8 mouse cellular contexts compared by ENCODE assay signal in genomic region chr11:4636782-4637342, GRCm38 (mm10). TPM values are rescaled to one million over a fixed set of nuclear protein-coding genes. Genes with fewer than 3 reads are reported as not detected.
DNase-seq lines count a peak whose midpoint lies in the region; ATAC-seq lines count a peak whose summit lies in the region.

No protein-coding gene starts in this region.

- H3K4me1 ChIP-seq in heart, embryonic 12.5 days (replicated peaks) = peaks cover 20% of the 10 kb centered on the region
- peaks cover 11% of the 10 kb centered on the region for H3K4me1 ChIP-seq in heart, embryonic 16.5 days (ENCODE audit: control insufficient read depth, insufficient read depth, low read length)

- no peak for DNase-seq in heart, postnatal 10 days
- peak; percentile 36 for DNase-seq in MN1 (ENCODE audit: low spot score)
- DNase-seq in Muller cell, postnatal 12 days (ENCODE audit: inconsistent ontology term) = no peak
- DNase-seq in embryo, embryonic 10 days (ENCODE audit: low spot score) = no peak
- no peak for DNase-seq in retina, postnatal 1 day

- H3K4me2 ChIP-seq in heart, embryonic 12.5 days = peak overlapping the region; percentile 92
- H3K4me2 ChIP-seq in heart, embryonic 16.5 days (ENCODE audit: low read depth, low read length) = peak overlapping the region; percentile 71

- H3K9ac ChIP-seq in heart, embryonic 12.5 days = no peak overlapping the region
- H3K9ac ChIP-seq in heart, embryonic 16.5 days (ENCODE audit: low read length) = no peak overlapping the region; the same call in 1 of the 2 replicates

- H3K79me2 ChIP-seq in macrophage (ENCODE audit: inconsistent target) = peaks cover 42% of the 10 kb centered on the region

- H3K9me3 ChIP-seq in heart, embryonic 12.5 days (replicated peaks) = no peaks in the 10 kb centered on the region
- H3K9me3 ChIP-seq in heart, embryonic 16.5 days (replicated peaks; ENCODE audit: control insufficient read depth, low read length) = no peaks in the 10 kb centered on the region

- H3K27ac ChIP-seq in heart, embryonic 12.5 days (ENCODE audit: poor library complexity, severe bottlenecking) = peak overlapping the region; percentile 34
- H3K27ac ChIP-seq in heart, embryonic 16.5 days (ENCODE audit: low read length) = peak overlapping the region; percentile 52; the same call in 1 of the 2 replicates
- H3K27ac ChIP-seq in macrophage = peak overlapping the region; percentile 25; the same call in 1 of the 2 replicates

- H3K36me3 ChIP-seq in heart, embryonic 12.5 days = peaks cover 5% of the 10 kb centered on the region
- H3K36me3 ChIP-seq in heart, embryonic 16.5 days (ENCODE audit: control insufficient read depth, insufficient read depth) = no peaks in the 10 kb centered on the region
- H3K36me3 ChIP-seq in macrophage (ENCODE audit: inconsistent target) = no peaks in the 10 kb centered on the region

- H3K4me3 ChIP-seq in heart, embryonic 12.5 days = peak overlapping the region; percentile 79
- peak overlapping the region; percentile 73 for H3K4me3 ChIP-seq in heart, embryonic 16.5 days (ENCODE audit: low read length)
- H3K4me3 ChIP-seq in macrophage (ENCODE audit: inconsistent target) = peak overlapping the region; percentile 81; the same call in 1 of the 2 replicates

- WGBS in heart, embryonic 12.5 days = 48% methylated on average over 5 of the region's 5 CpGs
- 48% methylated on average over 5 of the region's 5 CpGs for WGBS in heart, embryonic 16.5 days
- WGBS in macrophage (ENCODE audit: missing documents) = 67% methylated on average over 5 of the region's 5 CpGs

- no peak for ATAC-seq in heart, embryonic 12.5 days (ENCODE audit: insufficient number of reproducible peaks, low FRiP score)
- no peak for ATAC-seq in heart, embryonic 16.5 days (replicated peaks; ENCODE audit: extremely low read depth, insufficient read depth, low FRiP score)

- no peaks in the 10 kb centered on the region for H3K27me3 ChIP-seq in heart, embryonic 12.5 days (replicated peaks)
- H3K27me3 ChIP-seq in heart, embryonic 16.5 days (ENCODE audit: control insufficient read depth, insufficient read depth, low read length) = no peaks in the 10 kb centered on the region

- intact Hi-C loops in heart, postnatal 10 days (cut with DNase I) = loop anchor here (2.0 kb wide), 1 partner anchor 42 kb away; the partner anchor contains the start of gene Mtmr3

RNA-seq across cellular contexts. Expression of gene Ascc2, which starts 0.7 kb away (rescaled TPM):
- polyA plus RNA-seq in heart, embryonic 12.5 days (2016; fragmentation: Nextera tagmentation; extraction: Ambion mirVana) = 28.0 and 29.6 TPM in 2 replicates
- 10 to 100 TPM; 15.2 to 16.4 TPM for total RNA-seq in heart, postnatal 10 days (2021)
- 21.1 and 22.0 TPM in 2 replicates for polyA plus RNA-seq in heart, embryonic 16.5 days (2015; fragmentation: Nextera tagmentation; extraction: Ambion mirVana)
- 100 to 1,000 TPM in 23 of 26 experiments, 10 to 100 TPM in 3; 65.7 to 166 (median 132) TPM for total RNA-seq in macrophage (2018; cell fraction: chromatin; rRNA removed)
- 10 to 100 TPM; 28.6 to 47.9 (median 37.2) TPM for total RNA-seq in macrophage (2018; cell fraction: cytosol; rRNA removed)
- 100 to 1,000 TPM in 8 of 26 experiments, 10 to 100 TPM in 18; 61.1 to 135 (median 87.7) TPM for total RNA-seq in macrophage (2018; cell fraction: nucleus; rRNA removed)
- 29.1 to 42.2 TPM (median 35.1 TPM) in 3 replicates for polyA plus RNA-seq in macrophage (2018)

RNA-seq across cellular contexts. Expression of gene Gm11032, which starts 17.0 kb away (rescaled TPM):
- not detected in 2 replicates for polyA plus RNA-seq in heart, embryonic 12.5 days (2016; fragmentation: Nextera tagmentation; extraction: Ambion mirVana)
- total RNA-seq in heart, postnatal 10 days (2021) = not detected
- not detected in 2 replicates for polyA plus RNA-seq in heart, embryonic 16.5 days (2015; fragmentation: Nextera tagmentation; extraction: Ambion mirVana)
- total RNA-seq in macrophage (2018; cell fraction: chromatin; rRNA removed) = not detected
- not detected for total RNA-seq in macrophage (2018; cell fraction: cytosol; rRNA removed)
- total RNA-seq in macrophage (2018; cell fraction: nucleus; rRNA removed) = not detected
- not detected in 3 replicates for polyA plus RNA-seq in macrophage (2018)

RNA-seq across cellular contexts. Expression of gene Mtmr3, which starts 42.2 kb away (rescaled TPM):
- polyA plus RNA-seq in heart, embryonic 12.5 days (2016; fragmentation: Nextera tagmentation; extraction: Ambion mirVana) = 33.5 and 33.9 TPM in 2 replicates
- 10 to 100 TPM; 56.9 to 59.9 TPM for total RNA-seq in heart, postnatal 10 days (2021)
- 21.2 and 24.3 TPM in 2 replicates for polyA plus RNA-seq in heart, embryonic 16.5 days (2015; fragmentation: Nextera tagmentation; extraction: Ambion mirVana)
- 100 to 1,000 TPM in 17 of 26 experiments, 10 to 100 TPM in 9; 26.5 to 199 (median 152) TPM for total RNA-seq in macrophage (2018; cell fraction: chromatin; rRNA removed)
- 10 to 100 TPM; 18.8 to 60.8 (median 54.1) TPM for total RNA-seq in macrophage (2018; cell fraction: cytosol; rRNA removed)
- total RNA-seq in macrophage (2018; cell fraction: nucleus; rRNA removed) = 100 to 1,000 TPM in 14 of 26 experiments, 10 to 100 TPM in 12; 32.4 to 145 (median 108) TPM
- 29.0 to 45.2 TPM (median 31.3 TPM) in 3 replicates for polyA plus RNA-seq in macrophage (2018)
